In the genomic region with DNA sequence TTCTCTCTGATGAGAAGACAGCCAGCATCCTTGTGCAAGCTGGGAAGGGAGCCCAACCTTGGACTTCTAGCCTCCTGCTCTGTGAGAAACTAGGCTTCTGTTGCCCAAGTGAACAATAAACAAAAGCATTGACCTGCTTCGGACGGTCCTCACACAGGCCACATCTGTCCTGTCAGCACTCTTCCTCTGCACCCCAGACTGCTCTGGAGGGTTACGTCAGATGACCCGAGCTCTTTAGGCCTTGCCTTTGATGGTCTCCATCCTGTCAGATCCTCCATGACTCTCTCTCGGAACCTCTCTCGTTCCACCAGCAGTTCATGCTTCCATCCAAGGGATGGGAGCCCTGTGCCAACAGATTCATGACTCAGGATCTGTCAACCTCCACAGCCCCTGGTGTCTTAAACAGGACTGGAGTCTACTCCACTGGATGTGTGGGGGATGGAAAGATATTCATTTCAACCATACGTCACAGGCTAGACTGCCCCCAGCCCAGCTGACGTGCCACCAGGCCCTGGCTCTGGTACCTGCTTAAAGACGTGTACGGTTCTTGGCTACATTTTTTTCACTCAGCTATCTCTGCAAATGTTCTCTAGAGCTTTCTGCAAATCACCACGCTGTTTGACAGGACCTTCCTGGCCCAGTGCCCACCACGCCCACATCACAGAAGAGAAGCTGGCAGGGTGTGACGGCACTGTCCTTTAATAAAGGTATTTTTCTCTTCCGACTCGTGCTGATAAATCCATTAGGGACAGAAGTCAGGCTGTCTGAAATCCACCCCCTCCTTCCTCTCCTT, we compare ENCODE assay signal across 8 mouse cellular contexts. TPM values are rescaled to one million over a fixed set of nuclear protein-coding genes. Genes with fewer than 3 reads are reported as not detected.
DNase-seq lines count a peak whose midpoint lies in the region; ATAC-seq and TF ChIP-seq lines count a peak whose summit lies in the region.

No protein-coding gene starts in this region.

- ATAC-seq in embryonic facial prominence, embryonic 12.5 days (ENCODE audit: insufficient number of reproducible peaks, insufficient read depth, low FRiP score, low TSS enrichment) = no peak
- ATAC-seq in kidney, embryonic 14.5 days (ENCODE audit: low FRiP score, low TSS enrichment) = peak; percentile 69
- 0 out of 2 replicates have a peak, but pooled peaks have one; percentile 40 for ATAC-seq in stomach, embryonic 15.5 days (ENCODE audit: insufficient read depth, low FRiP score, low read depth)
- ATAC-seq in midbrain, postnatal 0 days (ENCODE audit: low FRiP score) = no peak

- no peaks in the 10 kb centered on the region for H3K27me3 ChIP-seq in embryonic facial prominence, embryonic 12.5 days
- no peaks in the 10 kb centered on the region for H3K27me3 ChIP-seq in embryonic facial prominence, embryonic 10.5 days (replicated peaks; ENCODE audit: low read depth, poor library complexity, severe bottlenecking)
- no peaks in the 10 kb centered on the region for H3K27me3 ChIP-seq in kidney, embryonic 14.5 days (ENCODE audit: control insufficient read depth, insufficient read depth, low read length)
- no peaks in the 10 kb centered on the region for H3K27me3 ChIP-seq in stomach, embryonic 15.5 days (replicated peaks)
- H3K27me3 ChIP-seq in midbrain, postnatal 0 days (ENCODE audit: insufficient read depth, low read length) = no peaks in the 10 kb centered on the region

- no peak for DNase-seq in embryonic facial prominence, embryonic 10.5 days (ENCODE audit: low spot score)
- DNase-seq in brain, adult 2 months (ENCODE audit: low read depth, low spot score) = peak; percentile 91
- DNase-seq in heart, adult 11 months = peak; percentile 98
- DNase-seq in left cerebral cortex, postnatal 36 days (ENCODE audit: low spot score in 2 of 2) = peak; percentile 76 to 80
- no peak for DNase-seq in midbrain, postnatal 0 days (ENCODE audit: low spot score)

- intact Hi-C loops in left cerebral cortex, postnatal 36 days (cut with DNase I) = no loop called here

- H3K36me3 ChIP-seq in embryonic facial prominence, embryonic 12.5 days = peaks cover 26% of the 10 kb centered on the region
- peaks cover 56% of the 10 kb centered on the region for H3K36me3 ChIP-seq in embryonic facial prominence, embryonic 10.5 days (replicated peaks)
- 0 out of 2 replicates have a peak, but pooled peaks cover 2% of the 10 kb centered on the region for H3K36me3 ChIP-seq in kidney, embryonic 14.5 days (ENCODE audit: control insufficient read depth, insufficient read depth, low read length)
- H3K36me3 ChIP-seq in stomach, embryonic 15.5 days = no peaks in the 10 kb centered on the region
- peaks cover 14% of the 10 kb centered on the region for H3K36me3 ChIP-seq in midbrain, postnatal 0 days (ENCODE audit: insufficient read depth, low read length)

- H3K27ac ChIP-seq in embryonic facial prominence, embryonic 12.5 days = 0 out of 2 replicates have a peak overlapping the region, but pooled peaks have one; percentile 14
- H3K27ac ChIP-seq in embryonic facial prominence, embryonic 10.5 days (replicated peaks) = no peak overlapping the region
- peak overlapping the region; percentile 48; the same call in 1 of the 2 replicates for H3K27ac ChIP-seq in kidney, embryonic 14.5 days (ENCODE audit: low read depth, low read length)
- H3K27ac ChIP-seq in stomach, embryonic 15.5 days = peak overlapping the region; percentile 38; the same call in 1 of the 2 replicates
- no peak overlapping the region for H3K27ac ChIP-seq in midbrain, postnatal 0 days (ENCODE audit: low read depth, low read length)

- no peak overlapping the region for H3K4me3 ChIP-seq in embryonic facial prominence, embryonic 12.5 days
- H3K4me3 ChIP-seq in embryonic facial prominence, embryonic 10.5 days = no peak overlapping the region
- no peak overlapping the region for H3K4me3 ChIP-seq in kidney, embryonic 14.5 days (ENCODE audit: low read length)
- no peak overlapping the region for H3K4me3 ChIP-seq in stomach, embryonic 15.5 days (replicated peaks)
- no peak overlapping the region for H3K4me3 ChIP-seq in midbrain, postnatal 0 days (ENCODE audit: low read depth, low read length)

- H3K4me1 ChIP-seq in embryonic facial prominence, embryonic 12.5 days = peaks cover 12% of the 10 kb centered on the region
- H3K4me1 ChIP-seq in embryonic facial prominence, embryonic 10.5 days = peaks cover 29% of the 10 kb centered on the region
- peaks cover 27% of the 10 kb centered on the region for H3K4me1 ChIP-seq in kidney, embryonic 14.5 days (ENCODE audit: control insufficient read depth, insufficient read depth, low read length)
- peaks cover 18% of the 10 kb centered on the region for H3K4me1 ChIP-seq in stomach, embryonic 15.5 days
- peaks cover 9% of the 10 kb centered on the region; the same call in 1 of the 2 replicates for H3K4me1 ChIP-seq in midbrain, postnatal 0 days (ENCODE audit: insufficient read depth, low read length)

- H3K4me2 ChIP-seq in embryonic facial prominence, embryonic 12.5 days (replicated peaks) = no peak overlapping the region
- H3K4me2 ChIP-seq in kidney, embryonic 14.5 days (replicated peaks; ENCODE audit: low read depth, low read length) = 0 out of 2 replicates have a peak overlapping the region, but pooled peaks have one; percentile 4
- H3K4me2 ChIP-seq in stomach, embryonic 15.5 days = peak overlapping the region; percentile 31
- no peak overlapping the region for H3K4me2 ChIP-seq in midbrain, postnatal 0 days (ENCODE audit: low read depth, low read length, poor library complexity, severe bottlenecking)

- no peak for TF ChIP-seq CTCF in midbrain, postnatal 0 days (IDR thresholded peaks at IDR 0.05)

- H3K9me3 ChIP-seq in embryonic facial prominence, embryonic 12.5 days = no peaks in the 10 kb centered on the region; the same call in 1 of the 2 replicates
- H3K9me3 ChIP-seq in embryonic facial prominence, embryonic 10.5 days = peaks cover 6% of the 10 kb centered on the region
- H3K9me3 ChIP-seq in kidney, embryonic 14.5 days (ENCODE audit: control insufficient read depth, low read length) = no peaks in the 10 kb centered on the region
- no peaks in the 10 kb centered on the region for H3K9me3 ChIP-seq in stomach, embryonic 15.5 days
- H3K9me3 ChIP-seq in midbrain, postnatal 0 days (ENCODE audit: low read length) = no peaks in the 10 kb centered on the region

- WGBS in embryonic facial prominence, embryonic 12.5 days = 73% methylated on average over 15 of the region's 15 CpGs
- WGBS in embryonic facial prominence, embryonic 10.5 days = 83% methylated on average over 15 of the region's 15 CpGs
- WGBS in kidney, embryonic 14.5 days = 31% methylated on average over 15 of the region's 15 CpGs
- 36% methylated on average over 15 of the region's 15 CpGs for WGBS in stomach, embryonic 15.5 days
- 67% methylated on average over 15 of the region's 15 CpGs for WGBS in midbrain, postnatal 0 days

- no peak overlapping the region for H3K9ac ChIP-seq in embryonic facial prominence, embryonic 12.5 days
- H3K9ac ChIP-seq in kidney, embryonic 14.5 days (ENCODE audit: low read depth, low read length) = no peak overlapping the region
- H3K9ac ChIP-seq in stomach, embryonic 15.5 days = no peak overlapping the region
- no peak overlapping the region for H3K9ac ChIP-seq in midbrain, postnatal 0 days (replicated peaks; ENCODE audit: low read length, poor library complexity, severe bottlenecking)

RNA-seq across cellular contexts. Expression of a gene that starts 7.5 kb away (rescaled TPM):
- 34.7 and 36.3 TPM in 2 replicates for polyA plus RNA-seq in embryonic facial prominence, embryonic 12.5 days (2016; fragmentation: Nextera tagmentation; extraction: Ambion mirVana)
- polyA plus RNA-seq in embryonic facial prominence, embryonic 10.5 days (2016; fragmentation: Nextera tagmentation; extraction: Ambion mirVana) = 26.3 and 30.2 TPM in 2 replicates
- polyA plus RNA-seq in kidney, embryonic 14.5 days (2014; fragmentation: Nextera tagmentation; extraction: Ambion mirVana) = 6.7 and 14.3 TPM in 2 replicates
- total RNA-seq in left cerebral cortex, postnatal 36 days (2021) = 10 to 100 TPM; 60.1 to 60.2 TPM
- 19.8 and 22.0 TPM in 2 replicates for polyA plus RNA-seq in stomach, embryonic 15.5 days (2015; fragmentation: Nextera tagmentation; extraction: Ambion mirVana)
- total RNA-seq in midbrain, postnatal 0 days (2014; rRNA removed) = 61.7 and 76.5 TPM in 2 replicates
- 141 and 165 TPM in 2 replicates for polyA plus RNA-seq in midbrain, postnatal 0 days (2015; fragmentation: Nextera tagmentation; extraction: Ambion mirVana)

Comparison
In these comparisons a context has a peak if more than half of its experiments do, and no peak if none do; other contexts are left out.
1. H3K27ac ChIP-seq: peak in embryonic facial prominence, embryonic 12.5 days (single experiment), kidney, embryonic 14.5 days (single experiment) and stomach, embryonic 15.5 days (single experiment); none in embryonic facial prominence, embryonic 10.5 days (single experiment) and midbrain, postnatal 0 days (single experiment).
2. ATAC-seq: peak in kidney, embryonic 14.5 days (single experiment) and stomach, embryonic 15.5 days (single experiment); none in embryonic facial prominence, embryonic 12.5 days (single experiment) and midbrain, postnatal 0 days (single experiment).
3. H3K4me2 ChIP-seq: peak in kidney, embryonic 14.5 days (single experiment) and stomach, embryonic 15.5 days (single experiment); none in embryonic facial prominence, embryonic 12.5 days (single experiment) and midbrain, postnatal 0 days (single experiment).
4. DNase-seq: peak in brain, adult 2 months (single experiment), heart, adult 11 months (single experiment) and left cerebral cortex, postnatal 36 days (2 of 2); none in embryonic facial prominence, embryonic 10.5 days (single experiment) and midbrain, postnatal 0 days (single experiment).